Mouse (Mus musculus): ENCODE measurements at regions not wholly inside any gene's neighbourhood (a gene's known extent, or its start where the extent isn't known, plus 50 kb on each side); places are given as distances from the start of the nearest gene placed in this dataset.

GRCm38 (mm10) chr3:52861538-52861937, 155.5 kb downstream of the Cog6 start:
- no peak for DNase-seq (ENCODE audit: extremely low spot score in 1 of 2, low spot score in 1 of 2)

DNA sequence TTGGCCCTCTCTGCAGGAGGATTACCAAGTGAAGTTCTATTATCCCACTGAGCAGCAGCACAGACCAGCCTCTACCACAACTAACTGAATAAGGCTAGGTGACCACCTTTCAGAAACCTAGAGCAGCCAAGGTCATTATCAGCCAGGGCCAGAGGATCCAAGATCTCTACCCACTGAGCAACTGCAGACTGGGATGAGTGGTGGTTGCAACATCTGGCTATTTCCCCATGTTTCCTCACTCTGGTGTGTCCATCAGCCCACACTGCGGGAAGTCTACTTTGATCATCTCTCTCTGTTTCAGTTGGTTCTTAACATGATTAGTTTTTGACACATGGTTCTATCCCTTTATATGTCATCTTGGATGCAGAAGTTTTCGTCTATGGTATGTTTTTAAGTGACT, 157.2 kb downstream of the Cog6 start:
- no peak for DNase-seq (ENCODE audit: extremely low spot score in 1 of 2, low spot score in 1 of 2)

- no peak for DNase-seq (ENCODE audit: extremely low spot score in 1 of 2, low spot score in 1 of 2)
Observed at GRCm38 (mm10) chr3:52859266-52859825, 157.7 kb downstream of the Cog6 start.

- DNase-seq (ENCODE audit: extremely low spot score in 1 of 2, low spot score in 1 of 2) = no peak
Observed at GRCm38 (mm10) chr3:52858259-52858658, 158.8 kb downstream of the Cog6 start.

DNA sequence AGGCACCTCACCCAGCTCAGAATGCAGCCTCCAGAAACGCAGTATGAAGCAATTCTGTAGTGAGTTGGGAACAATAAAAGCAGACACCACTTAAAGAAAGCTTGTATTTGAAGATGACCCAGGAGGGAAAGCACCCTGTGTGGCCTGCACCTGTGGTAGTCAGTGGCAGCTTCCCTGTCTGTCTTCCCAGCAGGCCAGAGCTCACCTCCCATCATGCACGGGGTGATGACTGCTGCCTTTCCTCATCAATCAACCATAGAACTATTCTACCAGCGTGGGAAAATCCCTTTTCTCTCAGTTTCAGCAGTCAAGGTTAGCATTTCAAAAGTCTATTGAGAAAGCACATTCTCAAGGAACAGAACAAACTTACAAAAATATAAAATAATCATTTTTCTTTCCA, 160.0 kb downstream of the Cog6 start:
- no peak for DNase-seq (ENCODE audit: extremely low spot score in 1 of 2, low spot score in 1 of 2)

DNA sequence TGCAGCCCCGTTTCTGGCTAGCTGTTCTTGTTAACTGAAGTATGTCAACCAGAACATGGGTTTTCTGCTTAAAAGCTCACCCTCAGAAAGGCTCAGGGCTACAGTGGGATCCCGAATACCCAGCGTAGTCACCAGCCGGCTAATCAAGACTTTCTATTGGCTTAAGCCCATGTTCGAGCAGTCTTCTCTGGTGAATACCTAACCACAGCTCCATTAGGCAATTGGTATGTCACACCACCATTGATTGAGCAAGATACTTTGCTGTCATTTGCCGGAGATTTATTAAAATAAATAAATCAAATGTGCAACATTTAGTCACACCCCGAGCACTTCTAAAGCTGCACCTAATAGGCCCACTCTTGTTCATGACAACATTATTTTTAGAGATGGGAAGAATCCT, 162.5 kb downstream of the Cog6 start:
- DNase-seq (ENCODE audit: extremely low spot score in 1 of 2, low spot score in 1 of 2) = no peak

- DNase-seq (ENCODE audit: extremely low spot score in 1 of 2, low spot score in 1 of 2) = no peak
Observed at GRCm38 (mm10) chr3:52853126-52853525, 163.9 kb downstream of the Cog6 start.

GRCm38 (mm10) chr3:52845166-52845565, 171.9 kb downstream of the Cog6 start:
- DNase-seq (ENCODE audit: extremely low spot score in 1 of 2, low spot score in 1 of 2) = no peak

GRCm38 (mm10) chr3:52843998-52844397, 173.0 kb downstream of the Cog6 start:
- DNase-seq (ENCODE audit: extremely low spot score in 1 of 2, low spot score in 1 of 2) = peak; percentile 48 to 91

- no peak for DNase-seq (ENCODE audit: extremely low spot score in 1 of 2, low spot score in 1 of 2)
Observed at GRCm38 (mm10) chr3:52842866-52843425, 174.1 kb downstream of the Cog6 start.

GRCm38 (mm10) chr3:52840160-52840953, 176.7 kb downstream of the Cog6 start:
- DNase-seq (ENCODE audit: extremely low spot score in 1 of 2, low spot score in 1 of 2) = no peak

DNA sequence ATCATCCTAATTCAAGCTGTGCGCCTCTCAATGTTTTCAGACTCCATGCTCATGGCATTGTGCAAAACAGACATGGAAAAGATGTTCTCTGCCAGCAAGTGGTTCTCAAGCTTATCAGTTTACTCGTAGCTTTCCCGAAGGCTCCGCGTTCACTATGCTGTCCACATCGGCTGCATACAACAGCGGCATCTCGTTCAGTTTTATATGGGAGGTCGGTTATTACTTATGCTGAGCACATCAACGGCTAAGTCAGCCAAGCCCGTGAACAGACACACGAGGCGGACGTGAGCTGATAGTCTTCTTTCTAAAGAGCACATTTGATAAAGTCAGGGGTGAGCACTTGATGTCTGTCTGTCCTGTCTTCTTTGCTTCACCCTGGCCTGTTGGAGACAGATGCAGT, 179.0 kb downstream of the Cog6 start:
- DNase-seq (ENCODE audit: extremely low spot score in 1 of 2, low spot score in 1 of 2) = no peak

DNA sequence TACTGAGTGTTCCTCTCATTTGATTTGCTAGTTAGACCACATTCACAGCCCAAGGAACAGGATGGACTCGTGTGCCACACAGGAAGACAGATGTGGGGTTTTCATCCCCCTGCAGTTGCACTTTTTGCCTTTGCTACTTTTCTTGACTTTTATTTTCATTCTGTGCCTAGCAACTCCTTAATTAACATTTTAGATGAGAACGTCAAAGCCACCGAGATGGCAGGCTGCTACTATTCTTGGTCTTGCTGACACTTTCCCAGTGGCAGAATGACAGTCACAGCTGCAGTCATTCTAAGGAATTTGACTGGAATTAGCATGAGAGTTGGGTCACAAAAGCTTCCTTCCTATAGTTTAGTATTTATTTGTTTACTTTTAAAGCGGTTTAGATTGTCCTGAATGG, 179.5 kb downstream of the Cog6 start:
- peak; percentile 4 to 34 for DNase-seq (ENCODE audit: extremely low spot score in 1 of 2, low spot score in 1 of 2)

DNA sequence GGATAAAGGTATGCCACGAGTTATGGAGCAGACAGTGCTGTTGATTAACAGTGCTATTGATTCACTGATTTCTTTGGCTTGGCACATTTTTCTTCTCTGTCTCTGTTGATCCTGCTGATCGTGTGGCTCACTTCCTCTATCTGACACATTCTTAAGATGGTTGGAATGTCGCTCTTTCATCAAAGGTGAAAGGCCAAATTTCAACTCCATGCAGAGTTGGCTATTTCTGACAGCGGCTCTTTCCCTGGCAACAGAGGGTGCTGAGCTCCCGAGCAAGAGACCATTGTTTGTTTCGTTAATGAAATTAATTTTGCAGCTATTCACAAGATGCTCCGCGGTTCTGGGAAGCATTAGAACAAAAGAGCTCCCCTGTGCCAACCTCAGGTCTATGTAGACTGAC, 180.3 kb downstream of the Cog6 start:
- no peak for DNase-seq (ENCODE audit: extremely low spot score in 1 of 2, low spot score in 1 of 2)

DNA sequence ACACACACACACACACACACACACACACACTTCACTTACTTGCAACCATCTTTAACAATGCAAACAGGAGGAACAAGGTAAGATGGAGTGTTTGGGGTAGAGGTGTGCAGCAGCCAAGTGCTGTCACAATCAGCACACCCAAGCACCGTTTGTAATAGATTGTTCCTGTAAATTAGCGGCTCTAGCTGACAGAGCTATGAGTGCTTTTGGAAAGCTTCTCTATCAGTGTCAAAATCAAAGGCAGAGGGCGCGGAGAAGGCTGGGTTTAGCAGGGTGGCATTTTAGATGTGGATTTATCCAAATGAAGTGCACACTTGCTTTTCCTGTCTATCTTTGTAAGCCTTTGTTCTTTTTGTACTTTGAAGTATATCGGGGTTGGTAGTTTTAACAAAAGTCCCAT, 184.6 kb downstream of the Cog6 start:
- DNase-seq (ENCODE audit: extremely low spot score in 1 of 2, low spot score in 1 of 2) = no peak

DNA sequence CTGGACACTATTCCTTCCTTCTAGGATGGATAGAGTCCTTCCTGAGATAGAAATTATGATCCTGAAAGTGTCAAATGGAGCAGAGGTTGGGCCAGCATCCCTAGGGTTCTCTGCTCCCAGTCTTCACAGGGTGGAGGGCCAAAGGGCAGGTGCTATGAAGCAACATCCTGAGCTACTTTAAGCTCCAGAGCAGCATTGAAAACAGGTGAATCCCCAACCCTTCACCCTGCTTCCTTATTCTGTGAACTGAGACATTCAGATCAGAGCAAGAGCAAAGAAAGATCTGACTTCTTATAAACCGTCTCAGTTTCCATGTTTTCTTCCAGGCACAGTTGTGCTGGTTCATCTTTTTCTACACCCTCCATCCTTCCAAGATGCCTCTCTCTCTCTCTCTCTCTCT, 185.1 kb downstream of the Cog6 start:
- DNase-seq (ENCODE audit: extremely low spot score in 1 of 2, low spot score in 1 of 2) = no peak

- no peak for DNase-seq (ENCODE audit: extremely low spot score in 1 of 2, low spot score in 1 of 2)
Observed at GRCm38 (mm10) chr3:52830101-52830500, 186.9 kb downstream of the Cog6 start.

DNA sequence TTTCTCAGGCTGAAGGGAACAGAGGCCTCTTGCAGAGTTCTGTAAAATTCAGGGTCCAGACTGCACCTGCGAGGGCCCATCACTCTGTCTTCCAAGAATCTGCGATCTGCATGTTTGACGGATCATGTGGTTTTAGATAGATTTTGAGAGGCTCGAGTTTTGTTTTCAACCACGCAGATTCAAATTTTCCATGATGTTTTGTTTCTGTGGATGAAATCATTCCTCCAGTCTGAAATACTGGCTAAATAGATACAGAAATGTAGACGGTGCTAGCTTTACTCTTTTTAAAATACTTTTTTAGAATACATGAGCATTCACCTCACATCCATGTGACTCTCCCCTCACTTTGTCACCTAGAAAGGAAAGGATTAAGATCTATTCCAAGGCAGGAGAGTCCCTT, 188.0 kb downstream of the Cog6 start:
- DNase-seq (ENCODE audit: extremely low spot score in 1 of 2, low spot score in 1 of 2) = no peak

DNA sequence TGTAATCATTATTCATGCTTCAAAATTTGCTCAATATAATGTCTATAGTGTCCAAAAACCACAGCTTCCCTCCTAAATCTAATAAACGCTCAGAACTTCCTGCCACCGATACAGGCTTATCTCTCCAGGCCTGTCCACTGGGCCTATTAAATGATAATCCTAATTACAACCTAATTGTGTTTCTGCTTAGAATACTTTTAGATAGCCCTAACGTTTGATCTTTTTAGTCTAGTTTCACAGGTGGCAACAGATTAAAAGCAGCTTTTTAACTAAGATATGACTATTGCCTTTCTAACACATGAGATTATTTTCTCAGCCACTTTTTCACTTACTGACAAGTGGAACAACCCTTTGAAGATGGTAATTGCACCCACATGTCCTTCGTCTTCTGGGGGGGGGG, 188.6 kb downstream of the Cog6 start:
- DNase-seq (ENCODE audit: extremely low spot score in 1 of 2, low spot score in 1 of 2) = no peak

DNA sequence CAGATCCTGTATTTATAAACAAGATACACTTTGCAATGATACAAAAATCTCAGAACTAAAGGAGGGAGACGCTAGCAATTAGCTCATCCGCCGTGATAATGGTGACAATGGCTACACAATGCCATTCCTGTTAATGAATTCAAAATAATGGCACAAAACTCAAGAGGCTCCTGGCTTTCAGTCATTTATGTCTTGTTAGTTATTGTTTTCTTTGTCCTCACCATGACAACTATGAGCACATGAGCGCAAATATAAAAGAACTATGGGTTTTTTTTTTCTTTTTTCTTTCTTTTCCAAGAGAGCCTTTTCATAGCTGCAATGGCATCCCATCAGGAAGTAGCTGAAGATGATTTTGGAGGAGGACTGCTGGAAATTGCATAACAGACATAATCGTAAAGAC, 194.2 kb downstream of the Cog6 start:
- DNase-seq (ENCODE audit: extremely low spot score in 1 of 2, low spot score in 1 of 2) = no peak

DNA sequence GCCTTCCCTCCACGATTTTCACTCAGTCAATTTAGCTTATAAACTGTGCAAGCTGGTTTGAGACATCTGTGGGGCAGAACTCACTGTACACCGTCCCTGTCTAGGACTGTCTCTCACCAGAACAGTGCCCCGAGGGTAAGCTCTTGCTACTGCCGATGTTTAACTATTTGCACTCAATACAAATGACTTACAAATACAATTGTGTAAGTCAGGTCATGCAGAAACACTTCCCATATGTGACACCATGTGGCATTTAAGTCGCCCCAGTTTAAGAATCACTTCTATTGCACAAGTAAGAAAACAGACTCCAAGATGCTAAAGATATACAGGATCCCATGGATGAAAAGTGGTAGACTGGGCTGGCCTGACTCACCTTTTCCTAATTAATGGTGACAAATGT, 195.6 kb downstream of the Cog6 start:
- DNase-seq (ENCODE audit: extremely low spot score in 1 of 2, low spot score in 1 of 2) = no peak

GRCm38 (mm10) chr3:52818401-52818800, 198.6 kb downstream of the Cog6 start:
- DNase-seq (ENCODE audit: extremely low spot score in 1 of 2, low spot score in 1 of 2) = no peak
